Mouse (Mus musculus): ENCODE measurements around the gene Rps18. TPM values are rescaled to one million over a fixed set of nuclear protein-coding genes. Genes with fewer than 3 reads are reported as not detected.
A peak's percentile ranks its signal among the peaks of the same experiment; 100 is the strongest.

Gene Rps18
- polyA plus RNA-seq, 1 experiment = not detected

- H3K4me3 ChIP-seq (ENCODE audit: insufficient read depth, low read depth, low read length) = peak within 1 kb of the TSS; percentile 72
- TF ChIP-seq POLR2A (IDR thresholded peaks at IDR 0.05; ENCODE audit: insufficient read depth, low read depth, low read length) = peak; percentile 72
- no peak for TF ChIP-seq CTCF (IDR thresholded peaks at IDR 0.05; ENCODE audit: insufficient read depth, low read depth, low read length)
- under 1% methylated on average over 41 of the region's 45 CpGs for WGBS
- H3K27ac ChIP-seq (ENCODE audit: insufficient read depth, low read depth, low read length) = peak within 1 kb of the TSS; percentile 76
- H3K4me1 ChIP-seq (ENCODE audit: control insufficient read depth, insufficient read depth, low read length) = peaks cover 35% of the 10 kb centered on the region
Observed at GRCm38 (mm10) chr17:33951021-33951946, 4.5 kb downstream of the Rps18 start, which contains the start of gene B3galt4. B3galt4 (minus strand) TSS chr17:33951488.

- H3K27ac ChIP-seq (ENCODE audit: insufficient read depth, low read depth, low read length) = no peak overlapping the region
- TF ChIP-seq POLR2A (IDR thresholded peaks at IDR 0.05; ENCODE audit: insufficient read depth, low read depth, low read length) = no peak
- TF ChIP-seq CTCF (IDR thresholded peaks at IDR 0.05; ENCODE audit: insufficient read depth, low read depth, low read length) = no peak
- H3K4me3 ChIP-seq (ENCODE audit: insufficient read depth, low read depth, low read length) = peak overlapping the region; percentile 72
- 63% methylated on average over 10 of the region's 10 CpGs for WGBS
- H3K4me1 ChIP-seq (ENCODE audit: control insufficient read depth, insufficient read depth, low read length) = peaks cover 35% of the 10 kb centered on the region
Observed at GRCm38 (mm10) chr17:33950131-33950625, 5.6 kb downstream of the Rps18 start.

DNA sequence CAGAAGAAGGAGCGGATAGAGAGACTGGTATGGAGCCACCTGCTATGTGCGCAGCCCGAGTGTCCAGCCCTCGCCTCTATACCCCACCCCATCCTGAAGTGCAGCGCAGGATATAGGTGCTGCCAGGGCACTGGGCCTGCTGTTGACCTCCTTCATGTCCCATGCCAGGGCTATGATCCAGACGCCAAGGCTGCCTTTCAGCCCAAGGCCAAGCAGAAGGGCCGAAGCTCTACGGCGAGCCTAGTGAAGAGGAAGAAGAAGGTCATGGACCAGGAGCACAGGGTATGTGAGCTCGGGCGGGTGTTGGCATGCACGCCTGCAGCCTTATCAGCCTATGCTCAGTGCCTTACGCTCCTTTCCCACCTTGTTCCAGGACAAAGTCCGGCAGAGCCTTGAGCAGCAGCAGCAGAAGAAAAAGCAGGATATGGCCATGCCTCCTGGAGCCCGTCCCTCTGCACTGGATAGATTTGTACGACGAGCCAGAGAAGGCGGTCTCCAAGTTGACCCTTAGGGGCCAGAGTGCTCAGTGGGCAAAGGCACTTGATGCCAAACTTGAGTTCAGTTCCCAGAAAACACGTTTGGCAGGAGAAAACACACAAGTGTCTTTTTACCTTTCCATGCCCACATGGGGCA is 6.8 kb downstream of the Rps18 start:
- peaks cover 27% of the 10 kb centered on the region for H3K4me1 ChIP-seq (ENCODE audit: control insufficient read depth, insufficient read depth, low read length)
- WGBS = 91% methylated on average over 19 of the region's 19 CpGs
- TF ChIP-seq POLR2A (IDR thresholded peaks at IDR 0.05; ENCODE audit: insufficient read depth, low read depth, low read length) = no peak
- no peak for TF ChIP-seq CTCF (IDR thresholded peaks at IDR 0.05; ENCODE audit: insufficient read depth, low read depth, low read length)
- no peak overlapping the region for H3K27ac ChIP-seq (ENCODE audit: insufficient read depth, low read depth, low read length)
- H3K4me3 ChIP-seq (ENCODE audit: insufficient read depth, low read depth, low read length) = no peak overlapping the region

DNA sequence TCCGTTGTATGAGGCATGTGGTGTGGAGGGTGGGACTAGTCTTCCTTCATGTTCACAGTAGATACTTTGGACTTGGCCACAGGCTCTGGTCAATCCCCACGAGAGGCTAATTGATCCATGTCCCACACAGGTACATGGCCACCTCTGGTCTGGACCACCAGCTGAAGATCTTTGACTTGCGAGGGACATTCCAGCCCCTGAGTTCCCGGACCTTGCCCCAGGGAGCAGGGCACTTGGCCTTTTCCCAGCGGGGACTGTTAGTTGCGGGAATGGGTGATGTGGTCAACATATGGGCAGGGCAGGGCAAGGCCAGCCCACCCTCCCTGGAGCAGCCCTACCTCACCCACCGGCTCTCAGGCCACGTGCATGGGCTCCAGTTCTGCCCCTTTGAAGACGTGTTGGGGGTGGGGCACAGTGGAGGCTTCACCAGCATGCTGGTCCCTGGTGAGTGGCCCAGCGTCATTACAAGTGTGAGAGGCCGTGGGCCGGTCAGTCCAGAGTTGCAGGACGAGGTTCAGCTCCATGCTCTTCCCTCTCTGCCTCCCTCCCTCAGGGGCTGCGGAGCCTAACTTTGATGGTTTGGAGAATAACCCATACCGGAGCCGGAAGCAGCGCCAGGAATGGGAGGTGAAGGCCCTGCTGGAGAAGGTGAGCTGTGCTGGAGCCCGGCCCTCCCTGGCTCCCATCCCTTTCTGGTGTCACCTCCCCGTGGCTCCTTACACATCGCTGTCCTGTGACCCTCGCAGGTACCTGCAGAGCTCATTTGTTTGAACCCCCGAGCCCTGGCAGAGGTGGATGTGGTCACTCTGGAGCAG is 7.5 kb downstream of the Rps18 start:
- H3K4me3 ChIP-seq (ENCODE audit: insufficient read depth, low read depth, low read length) = no peak overlapping the region
- peaks cover 27% of the 10 kb centered on the region for H3K4me1 ChIP-seq (ENCODE audit: control insufficient read depth, insufficient read depth, low read length)
- TF ChIP-seq POLR2A (IDR thresholded peaks at IDR 0.05; ENCODE audit: insufficient read depth, low read depth, low read length) (no peak), CTCF (IDR thresholded peaks at IDR 0.05; ENCODE audit: insufficient read depth, low read depth, low read length) (no peak)
- WGBS = 87% methylated on average over 22 of the region's 22 CpGs
- no peak overlapping the region for H3K27ac ChIP-seq (ENCODE audit: insufficient read depth, low read depth, low read length)

GRCm38 (mm10) chr17:33947430-33948089 is 8.2 kb downstream of the Rps18 start:
- Histone ChIP-seq H3K4me1 (ENCODE audit: control insufficient read depth, insufficient read depth, low read length) (peaks cover 27% of the 10 kb centered on the region), H3K4me3 (ENCODE audit: insufficient read depth, low read depth, low read length) (no peak overlapping the region), H3K27ac (ENCODE audit: insufficient read depth, low read depth, low read length) (no peak overlapping the region)
- TF ChIP-seq CTCF (IDR thresholded peaks at IDR 0.05; ENCODE audit: insufficient read depth, low read depth, low read length) (no peak), POLR2A (IDR thresholded peaks at IDR 0.05; ENCODE audit: insufficient read depth, low read depth, low read length) (no peak)
- 89% methylated on average over 10 of the region's 10 CpGs for WGBS

- Histone ChIP-seq H3K4me1 (ENCODE audit: control insufficient read depth, insufficient read depth, low read length) (peaks cover 20% of the 10 kb centered on the region), H3K27ac (ENCODE audit: insufficient read depth, low read depth, low read length) (no peak overlapping the region), H3K4me3 (ENCODE audit: insufficient read depth, low read depth, low read length) (no peak overlapping the region)
- 92% methylated on average over 15 of the region's 15 CpGs for WGBS
- no peak for TF ChIP-seq POLR2A (IDR thresholded peaks at IDR 0.05; ENCODE audit: insufficient read depth, low read depth, low read length)
- TF ChIP-seq CTCF (IDR thresholded peaks at IDR 0.05; ENCODE audit: insufficient read depth, low read depth, low read length) = no peak
Observed at GRCm38 (mm10) chr17:33943454-33943853, 12.3 kb downstream of the Rps18 start.

DNA sequence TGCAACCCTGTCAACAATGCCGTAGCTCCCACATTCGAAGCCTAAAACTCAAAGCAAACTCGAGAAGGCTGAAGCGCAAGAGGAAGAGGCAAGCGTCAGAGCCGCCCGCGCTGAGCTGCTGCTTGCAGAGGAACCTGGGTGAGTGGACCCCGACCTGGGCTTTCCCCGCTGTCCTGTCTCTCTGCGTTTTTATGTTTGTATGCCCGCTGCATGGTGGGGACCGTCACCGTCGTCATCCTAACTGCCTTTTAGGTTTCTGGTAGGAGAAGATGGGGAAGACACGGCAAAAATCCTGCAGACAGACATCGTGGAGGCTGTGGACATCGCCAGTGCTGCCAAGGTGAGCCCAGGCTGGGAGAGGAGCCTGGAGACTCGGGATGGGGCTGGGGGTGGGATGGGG is 14.4 kb downstream of the Rps18 start:
- Histone ChIP-seq H3K4me1 (ENCODE audit: control insufficient read depth, insufficient read depth, low read length) (peaks cover 20% of the 10 kb centered on the region), H3K4me3 (ENCODE audit: insufficient read depth, low read depth, low read length) (peak overlapping the region; percentile 77), H3K27ac (ENCODE audit: insufficient read depth, low read depth, low read length) (no peak overlapping the region)
- TF ChIP-seq CTCF (IDR thresholded peaks at IDR 0.05; ENCODE audit: insufficient read depth, low read depth, low read length) (no peak), POLR2A (IDR thresholded peaks at IDR 0.05; ENCODE audit: insufficient read depth, low read depth, low read length) (no peak)
- WGBS = 59% methylated on average over 19 of the region's 19 CpGs

GRCm38 (mm10) chr17:33940981-33941380 is 14.8 kb downstream of the Rps18 start:
- WGBS = 4% methylated on average over 26 of the region's 26 CpGs
- Histone ChIP-seq H3K4me1 (ENCODE audit: control insufficient read depth, insufficient read depth, low read length) (peaks cover 20% of the 10 kb centered on the region), H3K27ac (ENCODE audit: insufficient read depth, low read depth, low read length) (no peak overlapping the region), H3K4me3 (ENCODE audit: insufficient read depth, low read depth, low read length) (peak overlapping the region; percentile 77)
- no peak for TF ChIP-seq CTCF (IDR thresholded peaks at IDR 0.05; ENCODE audit: insufficient read depth, low read depth, low read length)
- TF ChIP-seq POLR2A (IDR thresholded peaks at IDR 0.05; ENCODE audit: insufficient read depth, low read depth, low read length) = no peak
